Comparison of ENCODE assay signal across 13 mouse cellular contexts in genomic region chr1:135782816-135783215, GRCm38 (mm10). TPM values are rescaled to one million over a fixed set of nuclear protein-coding genes. Genes with fewer than 3 reads are reported as not detected.
DNase-seq lines count a peak whose midpoint lies in the region; TF ChIP-seq lines count a peak whose summit lies in the region.
"Had no signal": no experiment of that assay in that cellular context is flagged by ENCODE, and none has a peak within 500 bp of the region (broad histone marks: within the 10 kb centered on the region; RNA-seq: fewer than 3 reads in every experiment).

No protein-coding gene starts in this region.

- no peak overlapping the region for H3K4me3 ChIP-seq in gastrocnemius, adult 2 months
- H3K4me3 ChIP-seq: liver, embryonic 12.5 days; midbrain, embryonic 12.5 days; neural tube, embryonic 15.5 days had no signal

- 0 out of 2 replicates have a peak overlapping the region, but pooled peaks have one; percentile 20 for H3K27ac ChIP-seq in gastrocnemius, adult 2 months
- H3K27ac ChIP-seq: liver, embryonic 12.5 days; midbrain, embryonic 12.5 days; neural tube, embryonic 15.5 days had no signal

- TF ChIP-seq CTCF in gastrocnemius, adult 2 months (IDR thresholded peaks at IDR 0.05), result no peak

- intact Hi-C loops in gastrocnemius, adult 2 months (cut with DNase I), result no loop called here

- DNase-seq in gastrocnemius, adult 2 months, result no peak
- no peak for DNase-seq in gastrocnemius, postnatal 4 days (ENCODE audit: low spot score in 2 of 2)
- DNase-seq in layer of hippocampus, adult 8-10 months (ENCODE audit: low spot score in 2 of 2), result peak; percentile 43 to 58
- DNase-seq in layer of hippocampus, postnatal 14 days (ENCODE audit: low spot score in 2 of 2), result no peak
- peak; percentile 42 for DNase-seq in right cerebral cortex, adult 18-20 months
- DNase-seq in right cerebral cortex, postnatal 25 days, result no peak
- no peak for DNase-seq in spleen, postnatal 10 days (ENCODE audit: low spot score in 2 of 2)
- no peak for DNase-seq in thymus, postnatal 10 days (ENCODE audit: low spot score in 2 of 2)
- DNase-seq: cerebellum, adult 9-10 months; gastrocnemius, postnatal 36 days had no signal

RNA-seq across cellular contexts. Expression of gene Tnni1, which starts 3.6 kb away (rescaled TPM):
- 100 to 1,000 TPM; 184 to 604 TPM for total RNA-seq in gastrocnemius, adult 2 months (2021)
- 100 to 1,000 TPM; 298 to 331 TPM for total RNA-seq in gastrocnemius, postnatal 4 days (2021)
- total RNA-seq in layer of hippocampus, adult 8-10 months (2022), result 1 to 10 TPM; 1.5 to 4.1 (median 2.9) TPM
- 1 to 10 TPM; 3.6 to 4.9 TPM for total RNA-seq in layer of hippocampus, postnatal 14 days (2021)

RNA-seq across cellular contexts. Expression of gene Phlda3, which starts 16.9 kb away (rescaled TPM):
- 100 to 1,000 TPM in 1 of 2 experiments, 10 to 100 TPM in 1; 78.0 to 140 TPM for total RNA-seq in gastrocnemius, adult 2 months (2021)
- total RNA-seq in gastrocnemius, postnatal 4 days (2021), result 10 to 100 TPM; 30.6 to 38.0 TPM
- 10 to 100 TPM; 12.4 to 15.9 (median 15.0) TPM for total RNA-seq in layer of hippocampus, adult 8-10 months (2022)
- total RNA-seq in layer of hippocampus, postnatal 14 days (2021), result 10 to 100 TPM; 16.6 to 18.2 TPM

RNA-seq across cellular contexts. Expression of gene Lad1, which starts 35.6 kb away (rescaled TPM):
- total RNA-seq in gastrocnemius, adult 2 months (2021), result not detected
- total RNA-seq in gastrocnemius, postnatal 4 days (2021), result under 1 TPM; 0.39 to 0.44 TPM
- 1 to 10 TPM; 1.0 to 2.0 (median 1.0) TPM for total RNA-seq in layer of hippocampus, adult 8-10 months (2022)
- 1 to 10 TPM in 1 of 2 experiments, under 1 TPM in 1; 0.53 to 1.3 TPM for total RNA-seq in layer of hippocampus, postnatal 14 days (2021)
- total RNA-seq: gastrocnemius, postnatal 36 days had no signal

RNA-seq across cellular contexts. Expression of gene Tnnt2, which starts 53.3 kb away (rescaled TPM):
- 1 to 10 TPM in 1 of 2 experiments, under 1 TPM in 1; 0.77 to 3.3 TPM for total RNA-seq in gastrocnemius, adult 2 months (2021)
- 100 to 1,000 TPM; 160 to 174 TPM for total RNA-seq in gastrocnemius, postnatal 4 days (2021)
- total RNA-seq in layer of hippocampus, adult 8-10 months (2022), result 1 to 10 TPM; 2.7 to 6.2 (median 3.1) TPM
- total RNA-seq in layer of hippocampus, postnatal 14 days (2021), result 1 to 10 TPM; 1.3 to 1.6 TPM

Comparison
In these comparisons a context has a peak if more than half of its experiments do, and no peak if none do; other contexts are left out.
1. DNase-seq: peak in layer of hippocampus, adult 8-10 months (2 of 2) and right cerebral cortex, adult 18-20 months (single experiment); none in gastrocnemius, adult 2 months (single experiment), gastrocnemius, postnatal 4 days (0 of 2), layer of hippocampus, postnatal 14 days (0 of 2), right cerebral cortex, postnatal 25 days (single experiment), spleen, postnatal 10 days (0 of 2) and thymus, postnatal 10 days (0 of 2).
2. RNA of gene Tnni1, which starts 3.6 kb away (total RNA-seq): 184 to 604 TPM in gastrocnemius, adult 2 months and 298 to 331 TPM in gastrocnemius, postnatal 4 days; 3.6 to 4.9 TPM in layer of hippocampus, postnatal 14 days and 1.5 to 4.1 TPM in layer of hippocampus, adult 8-10 months; every median in the first group is over 10 times any median in the second.